Mouse (Mus musculus): Measurements from ENCODE around the gene 4930407I10Rik. TPM values are rescaled to one million over a fixed set of nuclear protein-coding genes. Genes with fewer than 3 reads are reported as not detected.
A peak's percentile ranks its signal among the peaks of the same experiment; 100 is the strongest.

Gene 4930407I10Rik
- total RNA-seq, 1 experiment from 2014 or later, result not detected

GRCm38 (mm10) chr15:82046246-82046891, 12.6 kb upstream of the 4930407I10Rik start:
- ATAC-seq (replicated peaks; ENCODE audit: insufficient number of reproducible peaks, low FRiP score, low TSS enrichment, poor library complexity, severe bottlenecking), result no peak; the same call in 1 of the 2 replicates

- ATAC-seq (replicated peaks; ENCODE audit: insufficient number of reproducible peaks, low FRiP score, low TSS enrichment, poor library complexity, severe bottlenecking), result peak; percentile 94
These were observed 11.7 kb upstream of the 4930407I10Rik start, which contains the start of gene Snu13 for GRCm38 (mm10) chr15:82047080-82047883. Snu13 (minus strand) TSS chr15:82047598.

GRCm38 (mm10) chr15:82052544-82052943, 6.4 kb upstream of the 4930407I10Rik start:
- ATAC-seq (replicated peaks; ENCODE audit: insufficient number of reproducible peaks, low FRiP score, low TSS enrichment, poor library complexity, severe bottlenecking), result no peak

- ATAC-seq (replicated peaks; ENCODE audit: insufficient number of reproducible peaks, low FRiP score, low TSS enrichment, poor library complexity, severe bottlenecking), result no peak
These were observed 5.0 kb downstream of the 4930407I10Rik start for GRCm38 (mm10) chr15:82063909-82064308.

- no peak; the same call in 1 of the 2 replicates for ATAC-seq (replicated peaks; ENCODE audit: insufficient number of reproducible peaks, low FRiP score, low TSS enrichment, poor library complexity, severe bottlenecking)
These were observed 6.6 kb downstream of the 4930407I10Rik start for GRCm38 (mm10) chr15:82065511-82065910.

GRCm38 (mm10) chr15:82069898-82070297, 10.9 kb downstream of the 4930407I10Rik start, which contains the start of gene Mei1:
Mei1 (plus strand) TSS chr15:82069996.
- ATAC-seq (replicated peaks; ENCODE audit: insufficient number of reproducible peaks, low FRiP score, low TSS enrichment, poor library complexity, severe bottlenecking), result no peak

GRCm38 (mm10) chr15:82071816-82072469, 13.0 kb downstream of the 4930407I10Rik start:
- no peak for ATAC-seq (replicated peaks; ENCODE audit: insufficient number of reproducible peaks, low FRiP score, low TSS enrichment, poor library complexity, severe bottlenecking)

GRCm38 (mm10) chr15:82073490-82073889, 14.5 kb downstream of the 4930407I10Rik start:
- no peak for ATAC-seq (replicated peaks; ENCODE audit: insufficient number of reproducible peaks, low FRiP score, low TSS enrichment, poor library complexity, severe bottlenecking)

- ATAC-seq (replicated peaks; ENCODE audit: insufficient number of reproducible peaks, low FRiP score, low TSS enrichment, poor library complexity, severe bottlenecking), result no peak
These were observed 20.9 kb downstream of the 4930407I10Rik start for GRCm38 (mm10) chr15:82079883-82080282.

- 0 out of 2 replicates have a peak, but pooled peaks have one; percentile 56 for ATAC-seq (replicated peaks; ENCODE audit: insufficient number of reproducible peaks, low FRiP score, low TSS enrichment, poor library complexity, severe bottlenecking)
These were observed 22.2 kb downstream of the 4930407I10Rik start for GRCm38 (mm10) chr15:82081161-82081560.

GRCm38 (mm10) chr15:82085606-82086005, 26.7 kb downstream of the 4930407I10Rik start:
- no peak for ATAC-seq (replicated peaks; ENCODE audit: insufficient number of reproducible peaks, low FRiP score, low TSS enrichment, poor library complexity, severe bottlenecking)

- ATAC-seq (replicated peaks; ENCODE audit: insufficient number of reproducible peaks, low FRiP score, low TSS enrichment, poor library complexity, severe bottlenecking), result no peak
These were observed 27.2 kb downstream of the 4930407I10Rik start for GRCm38 (mm10) chr15:82086131-82086530.

- no peak for ATAC-seq (replicated peaks; ENCODE audit: insufficient number of reproducible peaks, low FRiP score, low TSS enrichment, poor library complexity, severe bottlenecking)
These were observed 28.3 kb downstream of the 4930407I10Rik start for GRCm38 (mm10) chr15:82087266-82087665.

- no peak for ATAC-seq (replicated peaks; ENCODE audit: insufficient number of reproducible peaks, low FRiP score, low TSS enrichment, poor library complexity, severe bottlenecking)
These were observed 32.1 kb downstream of the 4930407I10Rik start for GRCm38 (mm10) chr15:82091061-82091460.

GRCm38 (mm10) chr15:82106953-82107555, 48.1 kb downstream of the 4930407I10Rik start:
- no peak for ATAC-seq (replicated peaks; ENCODE audit: insufficient number of reproducible peaks, low FRiP score, low TSS enrichment, poor library complexity, severe bottlenecking)

Data from monocyte, adult 5-6 weeks (primary cell).